Mouse (Mus musculus): ENCODE data around the gene Ccdc6.

GRCm38 (mm10) chr10:70096366-70097188, at the start of gene Ccdc6:
- TF ChIP-seq POLR2A (IDR thresholded peaks at IDR 0.05; ENCODE audit: control insufficient read depth in 1 of 2, insufficient read depth in 1 of 2, low read depth in 1 of 2, low read length in 2 of 2, poor library complexity in 1 of 2), result peak; percentile 39 to 45; a peak in 1 of 4 replicates
- peak; percentile 50 for TF ChIP-seq NELFE (IDR thresholded peaks at IDR 0.05; ENCODE audit: low read depth, low read length)
- no peak for TF ChIP-seq MAFK (IDR thresholded peaks at IDR 0.05; ENCODE audit: borderline replicate concordance, low read depth, low read length)
- 0 out of 2 replicates have a peak, but pooled peaks have one; percentile 45 for TF ChIP-seq MYC (IDR thresholded peaks at IDR 0.05; ENCODE audit: low read depth, low read length)
- no peak for TF ChIP-seq ETS1 (IDR thresholded peaks at IDR 0.05; ENCODE audit: low read depth, low read length)
- peak in 2 of 3 experiments; percentile 42 to 60; a peak in 5 of 6 replicates for TF ChIP-seq CTCF (IDR thresholded peaks at IDR 0.05 in 2 of 3, conservative IDR thresholded peaks at IDR 0.05 in 1 of 3; ENCODE audit: control insufficient read depth in 1 of 3, insufficient read depth in 1 of 3, low read depth in 2 of 3, low read length in 3 of 3, poor library complexity in 1 of 3, severe bottlenecking in 1 of 3)
- TF ChIP-seq SMC3 (IDR thresholded peaks at IDR 0.05; ENCODE audit: low read depth, low read length), result no peak
- TF ChIP-seq EP300 (IDR thresholded peaks at IDR 0.05; ENCODE audit: low read depth in 1 of 2, low read length in 2 of 2), result no peak
- no peak for TF ChIP-seq MAX (IDR thresholded peaks at IDR 0.05; ENCODE audit: low read length)
- no peak for TF ChIP-seq GATA1 (IDR thresholded peaks at IDR 0.05; ENCODE audit: low read depth, low read length)
